Mouse (Mus musculus): ENCODE measurements around the gene Boc. TPM values are rescaled to one million over a fixed set of nuclear protein-coding genes. Genes with fewer than 3 reads are reported as not detected.
"Not testable (repeated sequence)": the region's sequence is repeated elsewhere in the genome, so short reads cannot be mapped to it uniquely, and the experiment has no call there.

Boc gene
- polyA plus RNA-seq, 1 experiment = 22.2 TPM

GRCm38 (mm10) chr16:44475281-44475680, 83.4 kb downstream of the Boc start:
- WGBS = 82% methylated on average over 14 of the region's 14 CpGs

GRCm38 (mm10) chr16:44460922-44461321, 97.8 kb downstream of the Boc start:
- WGBS = 63% methylated on average over 5 of the region's 5 CpGs
- no peak overlapping the region for H3K4me3 ChIP-seq (replicated peaks; ENCODE audit: extremely low read depth, low read depth, low read length)
- no peak for DNase-seq
- TF ChIP-seq CTCF (IDR thresholded peaks at IDR 0.05; ENCODE audit: insufficient read depth, low read length) = no peak
- TF ChIP-seq POLR2A (IDR thresholded peaks at IDR 0.05; ENCODE audit: borderline replicate concordance, extremely low read depth, low read depth, low read length) = no peak
- no peaks in the 10 kb centered on the region for H3K4me1 ChIP-seq (ENCODE audit: control insufficient read depth, insufficient read depth, low read length)

More at GRCm38 (mm10) chr16:44475281-44475680, 83.4 kb downstream of the Boc start:
- H3K4me3 ChIP-seq (replicated peaks; ENCODE audit: extremely low read depth, low read depth, low read length) = no peak overlapping the region
- no peaks in the 10 kb centered on the region for H3K4me1 ChIP-seq (ENCODE audit: control insufficient read depth, insufficient read depth, low read length)
- TF ChIP-seq POLR2A (IDR thresholded peaks at IDR 0.05; ENCODE audit: borderline replicate concordance, extremely low read depth, low read depth, low read length) (no peak), CTCF (IDR thresholded peaks at IDR 0.05; ENCODE audit: insufficient read depth, low read length) (no peak)
- DNase-seq = no peak

DNA sequence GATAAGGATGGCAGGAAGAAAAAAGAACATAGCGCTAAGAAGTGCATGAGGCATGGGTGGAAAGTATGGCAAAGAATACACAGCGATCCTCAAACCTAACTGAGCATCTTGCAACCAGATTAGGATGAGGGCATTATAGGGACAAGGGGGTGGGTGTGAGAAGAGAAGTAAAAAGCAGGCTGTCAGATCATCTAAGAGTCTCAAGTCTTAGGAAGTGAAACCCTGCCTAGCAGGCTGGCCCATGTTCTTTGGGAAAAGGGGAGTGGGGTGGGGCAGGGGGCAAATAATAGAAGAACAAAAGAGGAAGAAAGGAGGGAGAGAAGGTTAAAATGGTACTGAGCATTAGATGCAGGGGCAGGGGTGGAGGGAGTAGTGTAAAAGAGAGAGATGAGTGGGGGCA, 99.9 kb downstream of the Boc start:
- WGBS = 89% methylated on average over 2 of the region's 2 CpGs
- Histone ChIP-seq H3K4me3 (replicated peaks; ENCODE audit: extremely low read depth, low read depth, low read length) (no peak overlapping the region), H3K4me1 (ENCODE audit: control insufficient read depth, insufficient read depth, low read length) (no peaks in the 10 kb centered on the region)
- no peak for TF ChIP-seq CTCF (IDR thresholded peaks at IDR 0.05; ENCODE audit: insufficient read depth, low read length)
- no peak for TF ChIP-seq POLR2A (IDR thresholded peaks at IDR 0.05; ENCODE audit: borderline replicate concordance, extremely low read depth, low read depth, low read length)
- DNase-seq = no peak

DNA sequence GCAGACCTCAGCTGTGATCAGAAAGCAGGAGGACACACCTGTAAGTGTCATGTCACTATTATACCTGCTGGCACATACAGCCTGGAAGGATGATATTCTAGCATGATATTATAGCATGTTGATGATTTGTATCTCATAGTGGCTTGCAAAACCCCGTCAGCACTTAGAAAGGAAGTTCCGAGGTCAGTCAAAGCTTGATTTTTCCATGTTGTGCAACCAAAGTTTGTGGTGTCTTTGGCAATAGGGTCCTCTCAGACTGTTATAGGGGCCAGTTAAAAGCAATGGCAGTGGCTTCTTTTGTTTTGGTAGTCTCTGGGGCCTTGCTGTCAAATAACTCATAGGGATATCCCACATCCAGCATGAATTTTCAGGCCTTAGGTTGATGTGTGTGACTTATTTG, 100.8 kb downstream of the Boc start:
- Histone ChIP-seq H3K4me1 (ENCODE audit: control insufficient read depth, insufficient read depth, low read length) (no peaks in the 10 kb centered on the region), H3K4me3 (replicated peaks; ENCODE audit: extremely low read depth, low read depth, low read length) (no peak overlapping the region)
- no peak for DNase-seq
- no peak for TF ChIP-seq POLR2A (IDR thresholded peaks at IDR 0.05; ENCODE audit: borderline replicate concordance, extremely low read depth, low read depth, low read length)
- TF ChIP-seq CTCF (IDR thresholded peaks at IDR 0.05; ENCODE audit: insufficient read depth, low read length) = no peak
- 76% methylated on average over 2 of the region's 2 CpGs for WGBS

DNA sequence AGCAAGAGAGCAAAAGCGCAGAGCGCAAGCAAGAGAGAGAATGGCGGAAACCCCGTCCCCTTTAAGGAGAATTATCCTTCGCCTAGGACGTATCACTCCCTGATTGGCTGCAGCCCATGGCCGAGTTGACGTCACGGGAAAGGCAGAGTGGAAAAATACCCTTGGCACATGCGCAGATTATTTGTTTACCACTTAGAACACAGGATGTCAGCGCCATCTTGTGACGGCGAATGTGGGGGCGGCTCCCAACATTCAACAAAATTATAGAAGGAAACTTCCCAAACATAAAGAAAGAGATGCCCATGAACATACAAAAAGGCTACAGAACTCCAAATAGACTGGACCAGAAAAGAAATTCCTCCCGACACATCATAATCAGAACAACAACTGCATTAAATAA, 116.8 kb downstream of the Boc start:
- H3K4me3 ChIP-seq (replicated peaks; ENCODE audit: extremely low read depth, low read depth, low read length); DNase-seq; H3K4me1 ChIP-seq (ENCODE audit: control insufficient read depth, insufficient read depth, low read length): not testable (repeated sequence)
- WGBS = 94% methylated on average over 15 of the region's 15 CpGs

GRCm38 (mm10) chr16:44435481-44435880, 123.2 kb downstream of the Boc start:
- 62% methylated on average over 4 of the region's 4 CpGs for WGBS
- H3K4me3 ChIP-seq (replicated peaks; ENCODE audit: extremely low read depth, low read depth, low read length) = no peak overlapping the region
- no peak for DNase-seq
- TF ChIP-seq POLR2A (IDR thresholded peaks at IDR 0.05; ENCODE audit: borderline replicate concordance, extremely low read depth, low read depth, low read length) (no peak), CTCF (IDR thresholded peaks at IDR 0.05; ENCODE audit: insufficient read depth, low read length) (no peak)
- no peaks in the 10 kb centered on the region for H3K4me1 ChIP-seq (ENCODE audit: control insufficient read depth, insufficient read depth, low read length)

Other genes with a start within 250 kb of the Boc start
- gene Sidt1, start 225.7 kb downstream of the Boc start, polyA plus RNA-seq (2012; rRNA removed) = 2.9 and 4.3 TPM in 2 replicates
- gene Spice1, start 211.8 kb downstream of the Boc start, polyA plus RNA-seq (2012; rRNA removed) = 7.6 and 8.9 TPM in 2 replicates
- 3.3 and 4.8 TPM in 2 replicates for gene Cfap44, start 164.1 kb downstream of the Boc start, polyA plus RNA-seq (2012; rRNA removed)
- gene Nepro, start 165.4 kb upstream of the Boc start, polyA plus RNA-seq (2012; rRNA removed) = 3.1 and 3.2 TPM in 2 replicates
- 4.2 and 6.5 TPM in 2 replicates for gene Gtpbp8, start 187.5 kb upstream of the Boc start, polyA plus RNA-seq (2012; rRNA removed)
- gene Cd200r1, start 206.8 kb upstream of the Boc start, polyA plus RNA-seq (2012; rRNA removed) = 1.9 and 2.7 TPM in 2 replicates